Mouse (Mus musculus): ENCODE measurements around the gene Tbc1d24.

The Tbc1d24 gene

GRCm38 (mm10) chr17:24173423-24173822 is 31.9 kb downstream of the Tbc1d24 start:
- DNase-seq (ENCODE audit: low spot score) = peak; percentile 79

GRCm38 (mm10) chr17:24171738-24172137 is 33.6 kb downstream of the Tbc1d24 start:
- DNase-seq (ENCODE audit: low spot score) = no peak

GRCm38 (mm10) chr17:24170729-24171128 is 34.6 kb downstream of the Tbc1d24 start:
- DNase-seq (ENCODE audit: low spot score) = no peak

GRCm38 (mm10) chr17:24170125-24170524 is 35.2 kb downstream of the Tbc1d24 start:
- no peak for DNase-seq (ENCODE audit: low spot score)

- peak; percentile 96 for DNase-seq (ENCODE audit: low spot score)
These were observed 35.9 kb downstream of the Tbc1d24 start, which contains the start of gene Atp6v0c for GRCm38 (mm10) chr17:24169317-24170065. Atp6v0c (minus strand) TSS chr17:24169702.

GRCm38 (mm10) chr17:24168590-24169277 is 36.6 kb downstream of the Tbc1d24 start:
- DNase-seq (ENCODE audit: low spot score) = peak; percentile 79

GRCm38 (mm10) chr17:24167891-24168505 is 37.4 kb downstream of the Tbc1d24 start:
- DNase-seq (ENCODE audit: low spot score) = no peak

GRCm38 (mm10) chr17:24167120-24167519 is 38.2 kb downstream of the Tbc1d24 start:
- DNase-seq (ENCODE audit: low spot score) = no peak

GRCm38 (mm10) chr17:24164566-24165259 is 40.6 kb downstream of the Tbc1d24 start:
- DNase-seq (ENCODE audit: low spot score) = peak; percentile 51

GRCm38 (mm10) chr17:24163176-24163962 is 42.0 kb downstream of the Tbc1d24 start, which contains the start of gene Amdhd2:
Amdhd2 (minus strand) TSS chr17:24163766.
- DNase-seq (ENCODE audit: low spot score) = peak; percentile 99

GRCm38 (mm10) chr17:24162584-24163175 is 42.7 kb downstream of the Tbc1d24 start:
- no peak for DNase-seq (ENCODE audit: low spot score)

- DNase-seq (ENCODE audit: low spot score) = no peak
These were observed 43.9 kb downstream of the Tbc1d24 start for GRCm38 (mm10) chr17:24161466-24161865.

- no peak for DNase-seq (ENCODE audit: low spot score)
These were observed 47.8 kb downstream of the Tbc1d24 start for GRCm38 (mm10) chr17:24157526-24157925.

- no peak for DNase-seq (ENCODE audit: low spot score)
These were observed 48.2 kb downstream of the Tbc1d24 start for GRCm38 (mm10) chr17:24157121-24157520.

GRCm38 (mm10) chr17:24156394-24156793 is 49.0 kb downstream of the Tbc1d24 start:
- no peak for DNase-seq (ENCODE audit: low spot score)

GRCm38 (mm10) chr17:24155742-24156141 is 49.6 kb downstream of the Tbc1d24 start:
- DNase-seq (ENCODE audit: low spot score) = no peak

- DNase-seq (ENCODE audit: low spot score) = no peak
These were observed 50.9 kb downstream of the Tbc1d24 start for GRCm38 (mm10) chr17:24154463-24154862.

GRCm38 (mm10) chr17:24151890-24152563 is 53.3 kb downstream of the Tbc1d24 start:
- DNase-seq (ENCODE audit: low spot score) = peak; percentile 83

- DNase-seq (ENCODE audit: low spot score) = no peak
These were observed 54.0 kb downstream of the Tbc1d24 start for GRCm38 (mm10) chr17:24151382-24151781.

- no peak for DNase-seq (ENCODE audit: low spot score)
These were observed 54.5 kb downstream of the Tbc1d24 start, which contains the start of gene Pdpk1 for GRCm38 (mm10) chr17:24150824-24151223. Pdpk1 (minus strand) TSS chr17:24150924.

Measured in layer of hippocampus, adult 11-12 months (tissue).